Mouse (Mus musculus) CH12.LX (cell line): ENCODE measurements around the gene Ldb2. TPM values are rescaled to one million over a fixed set of nuclear protein-coding genes. Genes with fewer than 3 reads are reported as not detected.

ENCODE experiments used
- DNase-seq: peaks from one replicate; pipeline ENCODE4 v3.0.0-alpha.2; 2013; ENCODE audit errors: extremely low read depth
- H3K27ac ChIP-seq: 2 replicates; pipeline ENCODE4 v1.5.1; 2012; ENCODE audit warnings: low read depth, mild to moderate bottlenecking, control low read depth, moderate library complexity; ENCODE audit not compliant: insufficient read depth
- H3K27me3 ChIP-seq: replicated peaks from 2 replicates; pipeline ENCODE3; 2012; ENCODE audit warnings: inconsistent platforms
- H3K36me3 ChIP-seq, 2 experiments: replicated peaks in 1 of 2; 2 replicates each; pipeline versions ENCODE3 to v1.6.1; 2012; ENCODE audit warnings: inconsistent platforms in 1 of 2, low read length in 1 of 2, mild to moderate bottlenecking in 1 of 2, mixed read lengths in 1 of 2, moderate library complexity in 1 of 2; ENCODE audit not compliant: control insufficient read depth in 1 of 2, insufficient read depth in 1 of 2
- H3K4me1 ChIP-seq, 2 experiments: 2 replicates each; pipeline ENCODE4 v1.6.1; 2012; ENCODE audit warnings: inconsistent platforms in 1 of 2, moderate library complexity in 1 of 2; ENCODE audit not compliant: insufficient read depth in 2 of 2, control insufficient read depth in 1 of 2
- H3K4me2 ChIP-seq: 2 replicates; pipeline ENCODE4 v1.6.1; 2012; ENCODE audit warnings: low read depth, mild to moderate bottlenecking, control low read depth; ENCODE audit not compliant: poor library complexity, insufficient read depth, severe bottlenecking
- H3K4me3 ChIP-seq, 3 experiments: fragments of 150-350 bp in 1 of 3; sonication (generic) in 1 of 3; replicated peaks in 1 of 3; 2 replicates each; pipeline versions ENCODE3 to v1.5.1; 2011 to 2012; ENCODE audit warnings: low read depth in 2 of 3, low read length in 2 of 3, mild to moderate bottlenecking in 2 of 3, moderate library complexity in 2 of 3, control low read depth in 1 of 3, improper control_type of control experiment in 1 of 3, inconsistent platforms in 1 of 3, mixed read lengths in 1 of 3; ENCODE audit not compliant: poor library complexity in 1 of 3
- H3K79me2 ChIP-seq: replicated peaks from 2 replicates; pipeline ENCODE4 v1.6.1; 2012; ENCODE audit warnings: mild to moderate bottlenecking, moderate library complexity; ENCODE audit not compliant: control insufficient read depth, poor library complexity, insufficient read depth, severe bottlenecking; ENCODE audit errors: extremely low read depth
- H3K9ac ChIP-seq: 2 replicates; pipeline ENCODE4 v1.6.1; 2012; ENCODE audit warnings: low read depth, mild to moderate bottlenecking, control low read depth, moderate library complexity; ENCODE audit not compliant: insufficient read depth
- H3K9me3 ChIP-seq: replicated peaks from 2 replicates; pipeline ENCODE3; 2012; ENCODE audit warnings: low read length, inconsistent platforms, mixed read lengths
- BHLHE40 ChIP-seq: IDR thresholded peaks from 2 replicates; pipeline ENCODE4 v1.6.1; 2011; ENCODE audit warnings: mild to moderate bottlenecking, low read depth, low read length, improper control_type of control experiment
- CHD1 ChIP-seq: IDR thresholded peaks from 2 replicates; pipeline ENCODE4 v1.6.1; 2012; ENCODE audit warnings: low read depth, low read length, improper control_type of control experiment, inconsistent platforms
- CTCF ChIP-seq, 2 experiments: IDR thresholded peaks in 1 of 2; conservative IDR thresholded peaks in 1 of 2; 2 replicates each; pipeline ENCODE4 v1.5.1; 2011 to 2012; ENCODE audit warnings: low read depth in 2 of 2, low read length in 2 of 2, improper control_type of control experiment in 1 of 2, inconsistent platforms in 1 of 2, mild to moderate bottlenecking in 1 of 2, moderate library complexity in 1 of 2
- E2F4 ChIP-seq: IDR thresholded peaks from 2 replicates; pipeline ENCODE4 v1.6.1; 2011; ENCODE audit warnings: low read depth, low read length, improper control_type of control experiment; ENCODE audit not compliant: insufficient replicate concordance
- EP300 ChIP-seq: IDR thresholded peaks from 2 replicates; pipeline ENCODE4 v1.6.1; 2011; ENCODE audit warnings: low read length, improper control_type of control experiment
- ETS1 ChIP-seq: conservative IDR thresholded peaks from 2 replicates; pipeline ENCODE4 v1.6.1; 2012; ENCODE audit warnings: low read depth, mild to moderate bottlenecking, inconsistent platforms, low read length, improper control_type of control experiment, moderate library complexity
- GABPA ChIP-seq: IDR thresholded peaks from 2 replicates; pipeline ENCODE4 v1.6.1; 2012; ENCODE audit warnings: low read depth, low read length, improper control_type of control experiment, inconsistent platforms; ENCODE audit not compliant: insufficient replicate concordance
- JUND ChIP-seq: conservative IDR thresholded peaks from 2 replicates; pipeline ENCODE4 v1.6.1; 2011; ENCODE audit warnings: low read depth, low read length, improper control_type of control experiment
- MAFK ChIP-seq: IDR thresholded peaks from 2 replicates; pipeline ENCODE4 v1.6.1; 2011; ENCODE audit warnings: low read length, improper control_type of control experiment; ENCODE audit not compliant: insufficient replicate concordance
- NELFE ChIP-seq: IDR thresholded peaks from 2 replicates; pipeline ENCODE4 v1.6.1; 2011; ENCODE audit warnings: low read depth, low read length, improper control_type of control experiment
- NRF1 ChIP-seq: IDR thresholded peaks from 2 replicates; pipeline ENCODE4 v1.6.1; 2014; ENCODE audit warnings: low read depth, mild to moderate bottlenecking, inconsistent platforms, low read length, improper control_type of control experiment, moderate library complexity
- POLR2A ChIP-seq: IDR thresholded peaks from 2 replicates; pipeline ENCODE4 v1.6.1; 2011; ENCODE audit warnings: low read depth, mild to moderate bottlenecking, improper control_type of control experiment, low read length
- RCOR1 ChIP-seq: conservative IDR thresholded peaks from 2 replicates; pipeline ENCODE4 v1.6.1; 2012; ENCODE audit warnings: low read depth, mild to moderate bottlenecking, inconsistent platforms, low read length, improper control_type of control experiment
- SIN3A ChIP-seq: IDR thresholded peaks from 2 replicates; pipeline ENCODE4 v1.6.1; 2012; ENCODE audit warnings: low read length, improper control_type of control experiment, inconsistent platforms
- SMC3 ChIP-seq: IDR thresholded peaks from 2 replicates; pipeline ENCODE4 v1.6.1; 2011; ENCODE audit warnings: low read depth, low read length, improper control_type of control experiment
- TCF12 ChIP-seq: IDR thresholded peaks from 2 replicates; pipeline ENCODE4 v1.6.1; 2014; ENCODE audit warnings: low read depth, mild to moderate bottlenecking, inconsistent platforms, low read length, improper control_type of control experiment
- UBTF ChIP-seq: IDR thresholded peaks from 2 replicates; pipeline ENCODE4 v1.6.1; 2012; ENCODE audit warnings: low read depth, mild to moderate bottlenecking, inconsistent platforms, low read length, improper control_type of control experiment, moderate library complexity
- USF2 ChIP-seq: conservative IDR thresholded peaks from 2 replicates; pipeline ENCODE4 v1.6.1; 2011; ENCODE audit warnings: low read depth, low read length, improper control_type of control experiment
- ZKSCAN1 ChIP-seq: IDR thresholded peaks from 2 replicates; pipeline ENCODE4 v1.6.1; 2012; ENCODE audit warnings: low read depth, inconsistent platforms, low read length, improper control_type of control experiment, borderline replicate concordance
- ZMIZ1 ChIP-seq: IDR thresholded peaks from 2 replicates; pipeline ENCODE4 v1.6.1; 2012; ENCODE audit warnings: low read depth, mild to moderate bottlenecking, inconsistent platforms, low read length, improper control_type of control experiment
- dilution Hi-C: fragments of 300-500 bp; cut with MboI; formaldehyde crosslinking; loops from 2 replicates; pipeline ENCODE4 v1.14.3; 2020; ENCODE audit warnings: low sequenced_read_pairs; ENCODE audit not compliant: extremely low pct_unique_long_range_greater_than_20kb, extremely low pct_ligation_motif_present
- in situ Hi-C: fragments of 300-500 bp; cut with MboI; formaldehyde crosslinking; loops from 3 replicates; pipeline ENCODE4 v1.14.3; 2019; ENCODE audit warnings: low sequenced_read_pairs, low pct_ligation_motif_present, low pct_unique_long_range_greater_than_20kb, mixed read lengths
- polyA plus RNA-seq: library from polyadenylated mRNA; unstranded; fragments of >175 nt; gene quantifications from 2 replicates; pipeline ENCODE4 v1.2.1, GENCODE M21; 2012; ENCODE audit warnings: low read depth; ENCODE audit not compliant: insufficient read length
- total RNA-seq, 2 experiments: library from RNA; depleted of rRNA; stranded (reverse); fragments of 300-350 nt in 1 of 2; fragments of >200 nt in 1 of 2; gene quantifications; 2 replicates each; pipeline ENCODE4 v1.2.3; 2012 to 2014

Gene Ldb2
- total and polyA plus RNA-seq, 3 experiments, result not detected

- H3K4me2 ChIP-seq, result no peak overlapping the region
These were observed 251.0 kb downstream of the Ldb2 start for GRCm38 (mm10) chr5:44548468-44548867.

GRCm38 (mm10) chr5:44543472-44544132 is 255.9 kb downstream of the Ldb2 start:
- Histone ChIP-seq H3K4me3 (no peak overlapping the region), H3K36me3 (no peaks in the 10 kb centered on the region), H3K79me2 (no peaks in the 10 kb centered on the region), H3K9me3 (no peaks in the 10 kb centered on the region), H3K27ac (no peak overlapping the region), H3K4me1 (no peaks in the 10 kb centered on the region), H3K27me3 (no peaks in the 10 kb centered on the region), H3K4me2 (no peak overlapping the region), H3K9ac (no peak overlapping the region)
- no peak for TF ChIP-seq TCF12
- TF ChIP-seq CHD1, result no peak
- TF ChIP-seq POLR2A, result no peak
- no peak for TF ChIP-seq SIN3A
- TF ChIP-seq MAFK, result no peak
- TF ChIP-seq UBTF, result no peak
- no peak for TF ChIP-seq CTCF (conservative IDR thresholded peaks at IDR 0.05 in 1 of 2, IDR thresholded peaks at IDR 0.05 in 1 of 2; ENCODE audit: low read depth in 2 of 2, low read length in 2 of 2)
- TF ChIP-seq RCOR1, result no peak
- no peak for TF ChIP-seq BHLHE40
- TF ChIP-seq E2F4, result no peak
- in situ Hi-C loops, result no loop called here
- DNase-seq, result no peak
- dilution Hi-C loops, result no loop called here

More at GRCm38 (mm10) chr5:44548468-44548867, 251.0 kb downstream of the Ldb2 start:
- Histone ChIP-seq H3K36me3 (no peaks in the 10 kb centered on the region), H3K27ac (no peak overlapping the region), H3K4me3 (no peak overlapping the region), H3K9ac (no peak overlapping the region)
- no peak for TF ChIP-seq EP300
- TF ChIP-seq MAFK, result no peak
- no peak for TF ChIP-seq SMC3
- no peak for TF ChIP-seq ZMIZ1
- TF ChIP-seq JUND, result no peak
- no peak for TF ChIP-seq GABPA
- no peak for TF ChIP-seq NELFE
- TF ChIP-seq CHD1, result no peak
- TF ChIP-seq USF2, result no peak
- TF ChIP-seq ETS1, result no peak
- TF ChIP-seq NRF1, result no peak
- TF ChIP-seq ZKSCAN1, result no peak
- TF ChIP-seq, all 38 proteins: peak for 0
- dilution Hi-C loops, result no loop called here
- in situ Hi-C loops, result no loop called here
- no peaks in the 10 kb centered on the region for H3K27me3 ChIP-seq
- H3K9me3 ChIP-seq, result no peaks in the 10 kb centered on the region
- H3K4me1 ChIP-seq, result no peaks in the 10 kb centered on the region
- H3K79me2 ChIP-seq, result no peaks in the 10 kb centered on the region
- DNase-seq, result no peak
